Mouse (Mus musculus) bone marrow macrophage, adult 2 months (primary cell): ENCODE measurements around the gene H2-T23. TPM values are rescaled to one million over a fixed set of nuclear protein-coding genes. Genes with fewer than 3 reads are reported as not detected.

ENCODE experiments used
- H3K27ac ChIP-seq: 2 replicates; pipeline ENCODE4 v1.5.1; 2012; ENCODE audit warnings: low read depth, low read length; ENCODE audit not compliant: insufficient read depth
- H3K4me1 ChIP-seq: 2 replicates; pipeline ENCODE4 v1.6.1; 2012; ENCODE audit warnings: low read length; ENCODE audit not compliant: control insufficient read depth, insufficient read depth
- H3K4me3 ChIP-seq: 2 replicates; pipeline ENCODE4 v1.5.1; 2012; ENCODE audit warnings: mild to moderate bottlenecking, low read length, moderate library complexity; ENCODE audit not compliant: insufficient read depth
- CTCF ChIP-seq: IDR thresholded peaks from 2 replicates; pipeline ENCODE4 v1.5.1; 2012; ENCODE audit warnings: low read depth, mild to moderate bottlenecking, low read length, moderate library complexity
- POLR2A ChIP-seq: IDR thresholded peaks from 2 replicates; pipeline ENCODE4 v1.6.1; 2012; ENCODE audit warnings: mild to moderate bottlenecking, low read depth, low read length, borderline replicate concordance
- polyA plus RNA-seq: library from polyadenylated mRNA; stranded (reverse); fragments of >200 nt; gene quantifications from 2 replicates; pipeline ENCODE4 v1.2.4, GENCODE M21; 2012; ENCODE audit not compliant: missing spikeins, insufficient read depth, insufficient read length

H2-T23 gene
- polyA plus RNA-seq, 1 experiment = 364 TPM

DNA sequence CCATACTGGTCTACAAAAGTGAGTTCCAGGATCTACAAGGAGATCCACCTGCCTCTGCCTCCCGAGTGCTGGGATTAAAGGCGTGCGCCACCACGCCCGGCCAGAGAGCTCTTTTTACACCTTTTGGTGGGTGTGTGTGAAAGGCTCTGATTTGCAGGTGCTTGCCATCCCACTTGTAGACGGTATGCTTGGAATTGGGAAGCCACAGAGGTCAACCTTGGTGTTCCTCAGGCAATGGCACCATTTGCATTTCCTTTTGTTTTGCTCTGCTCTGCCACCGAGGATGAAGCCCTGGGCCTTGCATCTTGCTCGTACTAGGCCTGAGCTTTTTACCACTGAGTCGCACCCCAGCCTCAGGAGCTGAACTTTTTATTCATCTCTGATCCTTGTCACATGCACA, 50.9 kb downstream of the H2-T23 start:
- TF ChIP-seq POLR2A (no peak), CTCF (no peak)
- no peak overlapping the region for H3K27ac ChIP-seq
- peaks cover 4% of the 10 kb centered on the region for H3K4me1 ChIP-seq
- H3K4me3 ChIP-seq = no peak overlapping the region

DNA sequence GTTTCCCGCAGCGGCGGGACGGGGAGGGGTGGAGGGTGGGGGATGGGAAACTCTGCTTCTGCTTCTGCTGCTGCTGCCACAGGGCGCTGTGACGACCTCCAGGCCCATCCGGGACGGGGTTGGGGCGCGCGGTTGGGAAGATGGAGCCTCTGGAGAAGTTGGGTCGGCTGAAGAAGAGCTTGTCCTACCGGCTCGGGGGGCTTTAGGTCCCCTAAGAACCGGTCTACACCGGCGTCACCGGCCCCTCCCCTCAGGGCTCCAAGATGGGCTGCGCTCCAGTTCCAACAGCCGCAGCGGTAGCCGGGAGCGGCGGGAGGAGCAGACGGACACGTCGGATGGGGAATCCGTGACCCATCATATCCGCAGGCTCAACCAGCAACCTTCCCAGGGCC, 52.3 kb downstream of the H2-T23 start:
- Histone ChIP-seq H3K4me3 (peak overlapping the region; percentile 67), H3K4me1 (peaks cover 4% of the 10 kb centered on the region), H3K27ac (peak overlapping the region; percentile 67)
- TF ChIP-seq POLR2A (no peak), CTCF (no peak)

Other genes starting within 250 kb of the H2-T23 start
- 40.6 and 46.7 TPM in 2 replicates for gene Ier3, start 211.2 kb downstream of the H2-T23 start, polyA plus RNA-seq
- 52.7 and 69.3 TPM in 2 replicates for gene Flot1, start 209.6 kb downstream of the H2-T23 start, polyA plus RNA-seq
- 481 and 519 TPM in 2 replicates for gene Tubb5, start 194.5 kb downstream of the H2-T23 start, polyA plus RNA-seq
- gene Mdc1, start 191.3 kb downstream of the H2-T23 start, polyA plus RNA-seq = 16.1 and 17.7 TPM in 2 replicates
- 31.7 and 33.1 TPM in 2 replicates for gene Nrm, start 171.5 kb downstream of the H2-T23 start, polyA plus RNA-seq
- 202 and 205 TPM in 2 replicates for gene Ppp1r18, start 167.3 kb downstream of the H2-T23 start, polyA plus RNA-seq
- 57.5 and 77.6 TPM in 2 replicates for gene Dhx16, start 153.0 kb downstream of the H2-T23 start, polyA plus RNA-seq
- gene 2310061I04Rik, start 135.4 kb downstream of the H2-T23 start, polyA plus RNA-seq = 36.9 and 39.3 TPM in 2 replicates
- 22.7 and 23.8 TPM in 2 replicates for gene Atat1, start 122.8 kb downstream of the H2-T23 start, polyA plus RNA-seq
- gene Mrps18b, start 116.5 kb downstream of the H2-T23 start, polyA plus RNA-seq = 21.0 and 29.4 TPM in 2 replicates
- 36.0 and 46.0 TPM in 2 replicates for gene Ppp1r10, start 116.4 kb downstream of the H2-T23 start, polyA plus RNA-seq
- 96.1 and 104 TPM in 2 replicates for gene Abcf1, start 63.1 kb downstream of the H2-T23 start, polyA plus RNA-seq
- 27.7 and 28.1 TPM in 2 replicates for gene Gnl1, start 53.0 kb downstream of the H2-T23 start, polyA plus RNA-seq
- gene Prr3, start 52.6 kb downstream of the H2-T23 start, polyA plus RNA-seq = 15.6 and 19.5 TPM in 2 replicates
- gene H2-T24, start 12.3 kb downstream of the H2-T23 start, polyA plus RNA-seq = 52.2 and 56.0 TPM in 2 replicates
- 89.0 and 112 TPM in 2 replicates for gene H2-T22, start 9.9 kb upstream of the H2-T23 start, polyA plus RNA-seq
- 0.72 TPM in 1 of 2 replicates, not detected in the other for gene Gm6034, start 10.1 kb upstream of the H2-T23 start, polyA plus RNA-seq
- gene Gm11127, start 25.5 kb upstream of the H2-T23 start, polyA plus RNA-seq = not detected in 2 replicates
- gene Gm19684, start 88.8 kb upstream of the H2-T23 start, polyA plus RNA-seq = 1.1 and 1.8 TPM in 2 replicates
- not detected in 2 replicates for gene Gm7030, start 96.6 kb upstream of the H2-T23 start, polyA plus RNA-seq
- 3.6 TPM in 1 of 2 replicates, not detected in the other for gene Gm8909, start 135.7 kb upstream of the H2-T23 start, polyA plus RNA-seq
- 0.60 TPM in 1 of 2 replicates, not detected in the other for gene H2-T3, start 157.4 kb upstream of the H2-T23 start, polyA plus RNA-seq
- gene Rpp21, start 225.2 kb upstream of the H2-T23 start, polyA plus RNA-seq = 69.5 and 84.4 TPM in 2 replicates
- 14.5 and 14.8 TPM in 2 replicates for gene Trim39, start 239.4 kb upstream of the H2-T23 start, polyA plus RNA-seq